Mouse (Mus musculus) midbrain, embryonic 16.5 days (tissue): Measurements from ENCODE around the gene Wnt8b. TPM values are rescaled to one million over a fixed set of nuclear protein-coding genes. Genes with fewer than 3 reads are reported as not detected.

ENCODE experiments used
- ATAC-seq: fragments of 200-750 bp; cut with Nextera tagmentation; 2 replicates; pipeline ENCODE4 v1.8.0; 2017; ENCODE audit warnings: moderate TSS enrichment
- H3K27ac ChIP-seq: fragments of 300-500 bp; sonication (generic); 2 replicates; pipeline ENCODE4 v1.5.1; 2014; ENCODE audit warnings: mild to moderate bottlenecking, low read length, mixed read lengths
- H3K27me3 ChIP-seq: fragments of 300-500 bp; sonication (generic); 2 replicates; pipeline ENCODE4 v1.6.1; 2014; ENCODE audit warnings: low read depth, low read length, mixed read lengths; ENCODE audit not compliant: control insufficient read depth, insufficient read depth
- H3K36me3 ChIP-seq: fragments of 300-500 bp; sonication (generic); 2 replicates; pipeline ENCODE4 v1.6.1; 2014; ENCODE audit warnings: mild to moderate bottlenecking, low read length, moderate library complexity, mixed read lengths; ENCODE audit not compliant: control insufficient read depth, insufficient read depth
- H3K4me1 ChIP-seq: fragments of 300-500 bp; sonication (generic); 2 replicates; pipeline ENCODE4 v1.6.1; 2014; ENCODE audit warnings: mild to moderate bottlenecking, low read length, mixed read lengths; ENCODE audit not compliant: control insufficient read depth, insufficient read depth
- H3K4me2 ChIP-seq: fragments of 300-500 bp; sonication (generic); 2 replicates; pipeline ENCODE4 v1.6.1; 2014; ENCODE audit warnings: mild to moderate bottlenecking, low read length, mixed read lengths
- H3K4me3 ChIP-seq: fragments of 300-500 bp; sonication (generic); 2 replicates; pipeline ENCODE4 v1.5.1; 2014; ENCODE audit warnings: low read depth, mild to moderate bottlenecking, low read length, moderate library complexity, mixed read lengths
- H3K9ac ChIP-seq: fragments of 300-500 bp; sonication (generic); 2 replicates; pipeline ENCODE4 v1.6.1; 2014; ENCODE audit warnings: low read depth, low read length, mixed read lengths
- H3K9me3 ChIP-seq: fragments of 300-500 bp; sonication (generic); replicated peaks from 2 replicates; pipeline ENCODE4 v1.6.1; 2014; ENCODE audit warnings: mild to moderate bottlenecking, low read length, mixed read lengths; ENCODE audit not compliant: control insufficient read depth, poor library complexity, severe bottlenecking
- WGBS: fragments of 180-500 bp; shearing (Covaris S2); extraction: QIAGEN DNeasy Blood & Tissue Kit; methylation state at CpG from one replicate; pipeline ENCODE4 v1.1.7; 2014; 5-methylcytosine and 5-hydroxymethylcytosine counted together
- polyA plus RNA-seq: library from polyadenylated mRNA; unstranded; fragments of >200 nt; fragmentation: Nextera tagmentation; extraction: Ambion mirVana; gene quantifications from 2 replicates; pipeline ENCODE4 v1.2.1, GENCODE M21; 2015

Gene Wnt8b
- polyA plus RNA-seq, 1 experiment from 2014 or later = 1.2 TPM

DNA sequence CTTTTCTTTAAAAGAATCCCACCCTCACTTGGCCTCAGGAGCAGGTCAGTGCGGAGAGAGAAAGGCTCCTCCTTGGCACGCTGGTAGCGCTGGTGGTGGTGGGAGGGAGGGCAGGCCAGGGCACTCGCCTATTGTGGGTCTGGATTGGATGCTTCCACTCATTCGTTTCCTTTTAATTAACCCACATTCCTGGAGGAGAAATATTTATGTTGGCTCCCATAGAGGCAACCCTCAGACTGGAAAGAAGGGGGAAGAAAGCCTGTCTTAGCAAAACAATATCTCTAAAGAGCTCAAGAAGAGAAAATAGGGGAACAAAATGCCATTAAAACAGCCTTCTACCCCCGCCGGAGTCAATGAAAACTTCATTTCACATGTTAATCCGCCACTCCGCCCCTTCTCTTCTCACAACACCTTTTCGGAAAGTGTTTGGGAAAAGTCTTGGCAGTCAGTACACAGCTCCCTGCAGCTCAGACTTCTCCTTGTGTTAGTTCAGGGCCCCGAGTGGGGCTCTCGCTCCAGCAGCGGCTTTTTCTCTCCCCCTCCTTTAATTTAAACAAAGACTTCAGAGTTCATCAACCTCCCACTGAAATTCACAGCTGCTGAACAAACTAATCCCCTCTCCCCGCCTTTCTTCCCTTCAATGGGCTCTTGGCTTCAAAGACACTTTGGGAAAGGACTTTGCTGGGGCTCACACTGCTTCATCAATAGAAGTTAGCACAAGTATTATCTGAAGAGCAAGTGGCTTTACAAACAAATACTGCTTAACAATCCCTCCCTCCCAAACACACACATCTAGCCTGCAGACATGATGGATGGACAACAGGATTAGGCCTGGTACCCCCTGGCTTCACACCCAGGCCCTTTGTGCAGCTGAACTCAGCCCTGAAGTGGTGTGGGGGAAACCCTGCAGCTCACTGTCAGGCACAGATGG, 21.5 kb downstream of the Wnt8b start:
- Histone ChIP-seq H3K27ac (no peak overlapping the region), H3K9me3 (no peaks in the 10 kb centered on the region), H3K27me3 (peaks cover 91% of the 10 kb centered on the region), H3K36me3 (no peaks in the 10 kb centered on the region), H3K9ac (no peak overlapping the region), H3K4me2 (no peak overlapping the region), H3K4me1 (peaks cover 15% of the 10 kb centered on the region), H3K4me3 (no peak overlapping the region)
- peak; percentile 79 for ATAC-seq
- WGBS = 4% methylated on average over 14 of the region's 14 CpGs

DNA sequence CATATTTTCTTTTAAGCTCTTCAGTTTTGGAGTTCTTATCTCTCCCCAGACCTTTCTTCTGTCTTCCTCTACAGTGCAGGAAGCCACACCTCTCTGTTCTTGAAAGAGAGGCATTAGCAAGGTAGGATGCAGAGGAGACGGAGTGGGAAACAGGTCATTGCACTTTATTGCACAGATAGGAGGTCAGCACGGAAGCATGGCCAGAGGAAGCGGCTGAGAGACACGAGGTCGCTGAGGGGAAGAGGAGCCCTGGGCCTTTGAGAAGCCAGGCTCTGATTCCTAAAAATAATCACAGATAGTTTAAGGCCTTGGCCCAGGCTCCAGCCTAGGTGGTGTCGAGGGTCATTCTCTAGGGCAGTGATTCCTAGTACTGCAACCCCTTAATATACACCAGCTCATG, 22.5 kb downstream of the Wnt8b start:
- H3K36me3 ChIP-seq = no peaks in the 10 kb centered on the region
- 22% methylated on average over 6 of the region's 6 CpGs for WGBS
- H3K9ac ChIP-seq = no peak overlapping the region
- H3K4me2 ChIP-seq = no peak overlapping the region
- H3K27me3 ChIP-seq = peaks cover 93% of the 10 kb centered on the region
- no peaks in the 10 kb centered on the region for H3K9me3 ChIP-seq
- ATAC-seq = no peak
- peaks cover 15% of the 10 kb centered on the region for H3K4me1 ChIP-seq
- no peak overlapping the region for H3K4me3 ChIP-seq
- H3K27ac ChIP-seq = no peak overlapping the region

DNA sequence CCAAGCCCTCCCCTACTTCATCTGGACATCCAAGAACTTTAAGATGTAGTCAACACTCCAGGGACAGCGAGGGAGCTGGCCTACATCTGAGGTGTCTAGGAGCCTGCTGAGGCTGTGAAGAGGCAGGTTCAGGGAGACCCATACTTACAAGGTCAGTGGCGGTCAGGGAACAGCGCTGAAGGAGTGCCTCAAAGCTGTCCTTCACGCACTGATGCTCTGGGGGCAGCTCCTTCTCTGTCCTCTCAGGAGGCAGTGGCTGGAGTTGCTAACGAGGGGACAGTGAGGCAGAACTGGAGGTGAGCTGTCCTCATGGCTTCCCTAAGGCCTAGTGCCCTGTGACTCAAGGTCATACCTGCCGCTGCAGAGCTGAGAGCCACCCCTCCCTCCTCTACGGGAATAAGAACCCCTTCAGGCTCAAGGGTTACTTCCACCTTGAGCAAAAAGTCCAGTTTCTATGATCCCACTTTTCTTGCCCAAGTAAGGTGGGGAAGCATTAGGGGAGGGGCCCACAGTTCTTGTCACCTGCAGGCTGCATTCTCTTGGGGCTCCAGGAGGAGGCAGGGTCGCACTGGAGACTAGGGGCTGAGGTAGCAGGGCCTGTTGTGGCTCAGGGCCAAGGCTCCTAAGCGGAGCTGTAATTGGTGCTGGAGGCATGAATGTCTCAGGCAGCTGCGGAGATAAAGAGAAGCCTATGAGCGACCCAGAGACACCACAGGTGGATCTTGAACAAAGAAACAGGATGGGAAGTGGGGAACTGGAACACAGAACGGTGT, 24.9 kb downstream of the Wnt8b start:
- H3K36me3 ChIP-seq = no peaks in the 10 kb centered on the region
- H3K27me3 ChIP-seq = peaks cover 85% of the 10 kb centered on the region
- H3K4me2 ChIP-seq = no peak overlapping the region
- no peaks in the 10 kb centered on the region for H3K9me3 ChIP-seq
- no peak overlapping the region for H3K27ac ChIP-seq
- H3K4me3 ChIP-seq = no peak overlapping the region
- no peak overlapping the region for H3K9ac ChIP-seq
- peaks cover 2% of the 10 kb centered on the region; the same call in 1 of the 2 replicates for H3K4me1 ChIP-seq
- no peak for ATAC-seq
- WGBS = 37% methylated on average over 12 of the region's 12 CpGs

DNA sequence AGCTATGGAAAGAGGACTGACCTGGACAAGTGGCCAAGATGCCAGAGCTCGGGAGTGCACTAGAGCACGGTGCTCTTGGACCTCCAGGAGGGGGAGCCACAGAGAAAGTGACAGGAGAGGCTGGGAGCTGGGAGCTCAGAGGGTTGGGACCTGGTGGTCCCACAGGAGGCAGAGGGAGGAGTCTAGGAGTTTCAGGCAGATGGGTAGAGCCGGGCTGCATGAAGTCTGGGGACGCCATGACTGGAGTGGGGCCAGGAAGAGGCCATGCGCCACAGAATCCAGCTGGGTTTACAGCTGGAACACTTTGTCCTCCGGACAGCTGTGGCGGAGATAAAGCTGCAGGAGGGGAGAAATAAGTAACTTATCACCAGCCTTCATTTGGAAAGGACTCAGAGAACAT, 25.9 kb downstream of the Wnt8b start:
- peaks cover 2% of the 10 kb centered on the region; the same call in 1 of the 2 replicates for H3K4me1 ChIP-seq
- H3K27me3 ChIP-seq = peaks cover 86% of the 10 kb centered on the region
- ATAC-seq = no peak
- H3K4me3 ChIP-seq = no peak overlapping the region
- H3K9ac ChIP-seq = no peak overlapping the region
- H3K9me3 ChIP-seq = no peaks in the 10 kb centered on the region
- H3K36me3 ChIP-seq = no peaks in the 10 kb centered on the region
- H3K4me2 ChIP-seq = no peak overlapping the region
- 21% methylated on average over 7 of the region's 7 CpGs for WGBS
- no peak overlapping the region for H3K27ac ChIP-seq

DNA sequence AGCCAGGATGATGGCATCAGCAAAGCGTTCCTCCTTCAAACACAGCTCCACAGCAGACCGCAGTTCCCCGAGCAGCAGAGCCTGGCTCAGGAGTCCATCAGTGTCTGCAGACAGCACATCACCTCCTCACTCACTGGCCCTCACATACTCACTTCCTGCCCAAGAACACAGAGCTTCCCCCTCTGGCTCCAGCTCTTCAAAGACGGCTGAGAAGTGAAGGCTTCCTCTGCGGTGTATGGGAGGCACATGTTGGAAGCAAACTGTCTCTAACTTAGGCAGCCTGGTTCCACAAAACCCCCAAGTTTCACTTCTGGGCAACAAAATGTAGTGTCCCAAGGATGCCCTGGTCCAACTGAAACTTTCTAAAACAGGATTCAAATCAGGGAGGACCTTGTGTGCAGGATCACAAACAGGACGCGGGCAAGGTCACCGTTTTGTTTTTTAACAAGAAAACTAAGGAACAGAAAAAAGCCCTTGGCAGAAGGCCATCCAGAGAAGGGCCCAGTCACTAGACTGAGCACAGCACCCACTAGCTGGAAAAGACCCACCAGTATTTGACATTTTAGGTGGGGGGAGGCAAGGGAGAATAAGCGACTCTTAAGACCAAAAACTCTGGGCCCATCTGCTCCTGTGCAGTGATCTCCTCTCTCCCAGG, 32.4 kb downstream of the Wnt8b start:
- no peak overlapping the region for H3K9ac ChIP-seq
- 85% methylated on average over 9 of the region's 9 CpGs for WGBS
- H3K27ac ChIP-seq = no peak overlapping the region
- no peaks in the 10 kb centered on the region for H3K36me3 ChIP-seq
- no peaks in the 10 kb centered on the region for H3K4me1 ChIP-seq
- H3K4me2 ChIP-seq = no peak overlapping the region
- H3K4me3 ChIP-seq = no peak overlapping the region
- peaks cover 56% of the 10 kb centered on the region for H3K27me3 ChIP-seq
- H3K9me3 ChIP-seq = no peaks in the 10 kb centered on the region
- no peak for ATAC-seq

DNA sequence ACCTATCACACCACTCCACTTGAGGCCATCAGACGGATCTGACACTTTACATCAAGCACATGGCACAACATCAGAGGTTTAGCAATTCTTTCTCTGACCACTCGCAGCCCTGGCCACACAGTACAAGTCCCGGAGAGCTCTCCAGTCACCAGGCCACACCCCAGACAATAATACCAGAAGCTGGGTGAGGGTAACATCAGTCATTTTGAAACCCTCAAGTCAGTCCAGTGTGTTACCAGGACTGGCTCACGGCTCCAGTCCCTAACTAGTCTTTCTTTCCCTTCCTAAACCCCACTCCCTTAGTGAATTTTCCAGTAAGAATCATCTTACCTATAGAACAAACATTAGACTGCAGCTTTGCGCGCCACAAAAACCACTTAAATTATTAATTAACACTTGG, 36.7 kb downstream of the Wnt8b start:
- WGBS = 82% methylated on average over 6 of the region's 6 CpGs
- ATAC-seq = no peak
- H3K9me3 ChIP-seq = no peaks in the 10 kb centered on the region
- no peak overlapping the region for H3K9ac ChIP-seq
- no peaks in the 10 kb centered on the region for H3K4me1 ChIP-seq
- H3K4me2 ChIP-seq = no peak overlapping the region
- no peaks in the 10 kb centered on the region for H3K36me3 ChIP-seq
- no peak overlapping the region for H3K4me3 ChIP-seq
- H3K27me3 ChIP-seq = peaks cover 38% of the 10 kb centered on the region
- H3K27ac ChIP-seq = no peak overlapping the region

DNA sequence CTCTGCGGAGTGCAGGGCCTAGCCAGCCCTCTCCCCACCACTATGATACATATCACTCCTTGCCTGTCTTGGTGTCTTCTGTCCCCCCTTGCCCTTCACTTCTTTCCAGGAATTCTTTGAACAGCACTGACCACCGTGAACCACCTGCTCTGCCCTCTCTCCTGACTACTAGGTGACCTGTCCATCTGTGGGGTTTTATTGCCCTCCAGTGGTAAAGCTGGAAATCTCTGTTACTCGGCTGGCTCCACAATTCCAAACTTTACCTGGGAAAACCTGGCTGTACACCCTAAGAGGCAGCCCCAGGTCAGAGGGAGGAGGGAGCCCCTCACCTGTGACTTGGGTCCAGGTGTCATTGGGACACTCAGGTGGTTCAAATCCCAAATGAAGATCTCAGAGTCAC, 42.1 kb downstream of the Wnt8b start:
- H3K27me3 ChIP-seq = peaks cover 14% of the 10 kb centered on the region
- no peak overlapping the region for H3K4me3 ChIP-seq
- no peaks in the 10 kb centered on the region for H3K36me3 ChIP-seq
- 32% methylated on average over 3 of the region's 3 CpGs for WGBS
- no peak overlapping the region for H3K4me2 ChIP-seq
- no peak for ATAC-seq
- no peak overlapping the region for H3K27ac ChIP-seq
- H3K9ac ChIP-seq = no peak overlapping the region
- no peaks in the 10 kb centered on the region for H3K9me3 ChIP-seq
- H3K4me1 ChIP-seq = no peaks in the 10 kb centered on the region

DNA sequence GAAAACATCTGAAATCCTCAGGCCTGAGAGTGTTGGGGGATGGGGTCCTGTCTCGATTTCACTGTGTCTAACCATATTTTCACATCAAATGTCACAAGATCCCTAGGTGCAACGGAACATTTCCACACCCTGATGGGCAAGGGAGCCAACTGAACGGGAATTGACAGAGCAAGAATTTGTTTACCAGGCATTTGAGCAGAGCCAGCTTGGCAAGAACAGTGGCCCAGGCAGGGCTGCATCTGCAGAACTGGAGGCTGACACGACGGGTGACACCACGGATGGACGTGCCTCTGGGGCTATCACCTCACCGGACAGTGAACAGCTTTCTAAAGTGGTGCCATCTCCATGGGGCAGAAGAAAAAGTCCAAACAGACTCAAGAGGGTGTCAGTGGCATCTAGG, 44.1 kb downstream of the Wnt8b start:
- Histone ChIP-seq H3K27ac (no peak overlapping the region), H3K9ac (no peak overlapping the region), H3K4me1 (no peaks in the 10 kb centered on the region), H3K4me3 (no peak overlapping the region), H3K27me3 (peaks cover 6% of the 10 kb centered on the region), H3K9me3 (no peaks in the 10 kb centered on the region; the same call in 1 of the 2 replicates), H3K4me2 (no peak overlapping the region), H3K36me3 (no peaks in the 10 kb centered on the region)
- ATAC-seq = no peak
- WGBS = 85% methylated on average over 8 of the region's 8 CpGs
